Mouse (Mus musculus): ENCODE measurements around the gene P2ry4. TPM values are rescaled to one million over a fixed set of nuclear protein-coding genes. Genes with fewer than 3 reads are reported as not detected.

Gene P2ry4
- polyA plus RNA-seq (2012; rRNA removed), result 0.63 and 0.75 TPM in 2 replicates

GRCm38 (mm10) chrX:100594791-100595190 is at the start of gene P2ry4:
P2ry4 (minus strand) TSS chrX:100594869.

GRCm38 (mm10) chrX:100625802-100626793 is 31.4 kb upstream of the P2ry4 start, which contains the start of gene Pdzd11:
Pdzd11 (minus strand) TSS chrX:100626568.

GRCm38 (mm10) chrX:100625546-100625801 is 30.8 kb upstream of the P2ry4 start, which contains the start of gene Kif4:
Kif4 (plus strand) TSS chrX:100625737.

GRCm38 (mm10) chrX:100605314-100605713 is 10.6 kb upstream of the P2ry4 start, which contains the start of gene Arr3:
Arr3 (plus strand) TSS chrX:100605497.

GRCm38 (mm10) chrX:100571951-100572350 is 22.7 kb downstream of the P2ry4 start, which contains the start of gene Awat1:
Awat1 (plus strand) TSS chrX:100572251.

Other genes with a start within 250 kb of the P2ry4 start
- gene Otud6a, start 165.9 kb downstream of the P2ry4 start, polyA plus RNA-seq (2012; rRNA removed), result not detected in 2 replicates
- 0.11 and 0.32 TPM in 2 replicates for gene Awat2, start 152.2 kb downstream of the P2ry4 start, polyA plus RNA-seq (2012; rRNA removed)
- 2.8 and 3.6 TPM in 2 replicates for gene Igbp1, start 100.6 kb downstream of the P2ry4 start, polyA plus RNA-seq (2012; rRNA removed)
- gene Dgat2l6, start 70.0 kb downstream of the P2ry4 start, polyA plus RNA-seq (2012; rRNA removed), result not detected in 2 replicates
- gene Awat1, start 22.6 kb downstream of the P2ry4 start, polyA plus RNA-seq (2012; rRNA removed), result not detected in 2 replicates
- gene Arr3, start 10.6 kb upstream of the P2ry4 start, polyA plus RNA-seq (2012; rRNA removed), result not detected in 2 replicates
- 0.10 and 0.36 TPM in 2 replicates for gene Kif4, start 30.9 kb upstream of the P2ry4 start, polyA plus RNA-seq (2012; rRNA removed)
- gene Pdzd11, start 31.7 kb upstream of the P2ry4 start, polyA plus RNA-seq (2012; rRNA removed), result 3.5 and 5.2 TPM in 2 replicates
- gene Gdpd2, start 135.0 kb upstream of the P2ry4 start, polyA plus RNA-seq (2012; rRNA removed), result 5.2 and 6.6 TPM in 2 replicates
- gene Dlg3, start 172.9 kb upstream of the P2ry4 start, polyA plus RNA-seq (2012; rRNA removed), result 3.8 and 4.7 TPM in 2 replicates

All from stomach, adult 2 months (tissue).